Mouse (Mus musculus): Measurements from ENCODE around the gene Tor1a.

DNA sequence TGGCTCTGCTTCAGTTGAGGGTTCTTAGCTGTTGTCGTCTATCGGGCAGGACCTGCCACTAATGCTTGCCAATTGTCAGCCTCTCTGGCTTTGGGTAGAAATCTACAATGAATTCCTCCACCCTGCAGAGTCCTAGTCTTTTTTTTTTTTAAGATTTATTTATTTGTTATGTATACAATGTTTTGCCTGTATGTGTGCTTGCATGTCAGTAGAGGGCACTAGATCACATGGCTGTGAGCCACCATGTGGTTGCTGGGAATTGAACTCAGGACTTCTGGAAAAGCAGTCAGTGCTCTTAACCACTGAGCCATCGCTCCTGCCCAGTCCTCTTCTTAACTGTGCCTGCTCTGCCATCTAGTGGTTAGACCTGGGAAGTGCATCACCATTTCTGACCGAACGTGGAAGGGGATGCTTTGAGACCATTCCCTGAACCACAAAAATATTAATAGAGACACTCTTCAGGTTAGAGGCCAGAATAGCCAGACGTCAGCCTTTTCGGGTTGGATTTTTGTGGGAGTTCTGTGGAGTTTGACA, 33.7 kb downstream of the Tor1a start:
- TF ChIP-seq TCF3 (IDR thresholded peaks at IDR 0.05; ENCODE audit: insufficient read length, low read depth) (no peak), USF1 (IDR thresholded peaks at IDR 0.05; ENCODE audit: low read depth) (no peak), MAX (IDR thresholded peaks at IDR 0.05; ENCODE audit: low read depth) (no peak), POLR2A (IDR thresholded peaks at IDR 0.05; ENCODE audit: insufficient read length, low read depth) (no peak), TCF12 (IDR thresholded peaks at IDR 0.05; ENCODE audit: insufficient read depth, poor library complexity, severe bottlenecking) (no peak), POLR2AphosphoS2 (IDR thresholded peaks at IDR 0.05; ENCODE audit: insufficient read length, low read depth) (no peak), CEBPB (IDR thresholded peaks at IDR 0.05; ENCODE audit: insufficient read depth, poor library complexity, severe bottlenecking) (no peak), MYOD1 (IDR thresholded peaks at IDR 0.05; ENCODE audit: control insufficient read depth in 1 of 3, insufficient read length in 2 of 3, low read depth in 2 of 3) (no peak)
